Mouse (Mus musculus) skeletal muscle tissue, postnatal 0 days (tissue): Measurements from ENCODE around the gene Cd3eap. TPM values are rescaled to one million over a fixed set of nuclear protein-coding genes. Genes with fewer than 3 reads are reported as not detected.

Experiments used
- microRNA counts: library from miRNA; unstranded; fragments of <30 nt; microRNA quantifications from one replicate; lab custom pipeline; 2015
- microRNA-seq, 2 experiments: library from miRNA; unstranded; fragments of <30 nt; microRNA quantifications; one replicate each; pipeline ENCODE4; 2016
- polyA plus RNA-seq: library from polyadenylated mRNA; unstranded; fragments of >200 nt; fragmentation: Nextera tagmentation; extraction: Ambion mirVana; gene quantifications from 2 replicates; pipeline ENCODE4 v1.2.1, GENCODE M21; 2015

Gene Cd3eap
- 13.9 TPM in 2 replicates for polyA plus RNA-seq

GRCm38 (mm10) chr7:19359299-19359891 lies at the start of gene Cd3eap, which contains the start of gene Ppp1r13l:
Cd3eap (minus strand) TSS chr7:19359483.
Ppp1r13l (plus strand) TSS chr7:19359749.

GRCm38 (mm10) chr7:19404476-19404875 lies 45.2 kb upstream of the Cd3eap start, which contains the start of gene Ckm:
Ckm (plus strand) TSS chr7:19404776.

GRCm38 (mm10) chr7:19403731-19404296 lies 44.5 kb upstream of the Cd3eap start, which contains the start of gene Klc3:
Klc3 (minus strand) TSS chr7:19404104.

GRCm38 (mm10) chr7:19381377-19382165 lies 22.3 kb upstream of the Cd3eap start, which contains the start of gene Ercc2:
Ercc2 (plus strand) TSS chr7:19382010.

GRCm38 (mm10) chr7:19344237-19344847 lies 14.9 kb downstream of the Cd3eap start, which contains the start of gene Ercc1:
Ercc1 (plus strand) TSS chr7:19344778.

GRCm38 (mm10) chr7:19309884-19310641 lies 49.2 kb downstream of the Cd3eap start, which contains the start of gene Fosb:
Fosb (minus strand) TSS chr7:19310051.

MicroRNAs encoded within 50 kb of the gene (microRNA counts, 519-probe panel; counts per million panel counts)
- microRNA mmu-miR-343 (lab: Ali Mortazavi, UCI): 296 counts per million, percentile 58 among the panel's probes with 10 or more counts

Small RNA genes within 50 kb of the gene (microRNA-seq; reads per million reads assigned to microRNA genes)
- gene Mir343: 0 reads per million in 2 experiments

Other genes with a start within 250 kb of the Cd3eap start
- gene Gm4969, start 241.1 kb downstream of the Cd3eap start, polyA plus RNA-seq: 0.30 and 0.65 TPM in 2 replicates
- 5.7 and 6.0 TPM in 2 replicates for gene Fbxo46, start 239.6 kb downstream of the Cd3eap start, polyA plus RNA-seq
- 7.6 and 8.3 TPM in 2 replicates for gene Qpctl, start 210.2 kb downstream of the Cd3eap start, polyA plus RNA-seq
- gene Snrpd2, start 209.8 kb downstream of the Cd3eap start, polyA plus RNA-seq: 73.1 and 81.1 TPM in 2 replicates
- gene Gipr, start 193.4 kb downstream of the Cd3eap start, polyA plus RNA-seq: 0.15 and 0.72 TPM in 2 replicates
- 4.9 and 5.0 TPM in 2 replicates for gene Eml2, start 183.1 kb downstream of the Cd3eap start, polyA plus RNA-seq
- gene Gpr4, start 146.9 kb downstream of the Cd3eap start, polyA plus RNA-seq: 1.3 TPM in 2 replicates
- 22.8 and 24.1 TPM in 2 replicates for gene Opa3, start 131.1 kb downstream of the Cd3eap start, polyA plus RNA-seq
- 41.2 and 52.3 TPM in 2 replicates for gene Vasp, start 87.7 kb downstream of the Cd3eap start, polyA plus RNA-seq
- gene Ppm1n, start 79.4 kb downstream of the Cd3eap start, polyA plus RNA-seq: 0.11 TPM in 1 of 2 replicates, not detected in the other
- 408 and 509 TPM in 2 replicates for gene Rtn2, start 76.9 kb downstream of the Cd3eap start, polyA plus RNA-seq
- 0.23 and 0.84 TPM in 2 replicates for gene Fosb, start 49.4 kb downstream of the Cd3eap start, polyA plus RNA-seq
- 37.1 and 45.7 TPM in 2 replicates for gene Ercc1, start 14.7 kb downstream of the Cd3eap start, polyA plus RNA-seq
- 1.4 and 2.4 TPM in 2 replicates for gene Ppp1r13l, start 266 bp upstream of the Cd3eap start, polyA plus RNA-seq
- gene Ercc2, start 22.5 kb upstream of the Cd3eap start, polyA plus RNA-seq: 5.0 and 5.1 TPM in 2 replicates
- 0.12 and 1.7 TPM in 2 replicates for gene Klc3, start 44.6 kb upstream of the Cd3eap start, polyA plus RNA-seq
- 17,276 and 19,625 TPM in 2 replicates for gene Ckm, start 45.3 kb upstream of the Cd3eap start, polyA plus RNA-seq
- gene Mark4, start 99.3 kb upstream of the Cd3eap start, polyA plus RNA-seq: 3.4 and 4.4 TPM in 2 replicates
- gene Exoc3l2, start 103.8 kb upstream of the Cd3eap start, polyA plus RNA-seq: 0.21 and 0.37 TPM in 2 replicates
- 1.1 and 1.6 TPM in 2 replicates for gene Bloc1s3, start 148.9 kb upstream of the Cd3eap start, polyA plus RNA-seq
- 50.0 and 57.3 TPM in 2 replicates for gene Trappc6a, start 148.9 kb upstream of the Cd3eap start, polyA plus RNA-seq
- gene Nkpd1, start 158.4 kb upstream of the Cd3eap start, polyA plus RNA-seq: 0.74 TPM in 1 of 2 replicates, not detected in the other
- gene Ppp1r37, start 203.6 kb upstream of the Cd3eap start, polyA plus RNA-seq: 15.1 and 17.8 TPM in 2 replicates
- 0.13 and 0.15 TPM in 2 replicates for gene Zfp296, start 217.8 kb upstream of the Cd3eap start, polyA plus RNA-seq
- 95.5 and 105 TPM in 2 replicates for gene Gemin7, start 218.1 kb upstream of the Cd3eap start, polyA plus RNA-seq
- gene Clasrp, start 245.0 kb upstream of the Cd3eap start, polyA plus RNA-seq: 18.3 and 20.7 TPM in 2 replicates